Mouse (Mus musculus): Measurements from ENCODE around the gene Pcnx2. TPM values are rescaled to one million over a fixed set of nuclear protein-coding genes. Genes with fewer than 3 reads are reported as not detected.

Pcnx2 gene
- polyA plus RNA-seq, 1 experiment, result 41.4 TPM

GRCm38 (mm10) chr8:125723437-125723836 lies 174.7 kb downstream of the Pcnx2 start:
- no peak for DNase-seq
- Histone ChIP-seq H3K4me1 (ENCODE audit: control insufficient read depth, insufficient read depth, low read length) (peaks cover 3% of the 10 kb centered on the region; the same call in 1 of the 2 replicates), H3K4me3 (replicated peaks; ENCODE audit: insufficient read depth, low read depth, low read length) (no peak overlapping the region), H3K27me3 (ENCODE audit: control insufficient read depth, insufficient read depth, low read length) (no peaks in the 10 kb centered on the region), H3K27ac (ENCODE audit: insufficient read depth, low read length) (no peak overlapping the region)
- TF ChIP-seq CTCF (IDR thresholded peaks at IDR 0.05; ENCODE audit: borderline replicate concordance, insufficient read depth, low read depth, low read length) (no peak), POLR2A (IDR thresholded peaks at IDR 0.05; ENCODE audit: borderline replicate concordance, insufficient read depth, low read length) (no peak)
- WGBS, result over 99% methylated on average over 6 of the region's 6 CpGs

GRCm38 (mm10) chr8:125722675-125723074 lies 175.4 kb downstream of the Pcnx2 start:
- Histone ChIP-seq H3K4me1 (ENCODE audit: control insufficient read depth, insufficient read depth, low read length) (peaks cover 3% of the 10 kb centered on the region; the same call in 1 of the 2 replicates), H3K27ac (ENCODE audit: insufficient read depth, low read length) (no peak overlapping the region), H3K27me3 (ENCODE audit: control insufficient read depth, insufficient read depth, low read length) (no peaks in the 10 kb centered on the region), H3K4me3 (replicated peaks; ENCODE audit: insufficient read depth, low read depth, low read length) (no peak overlapping the region)
- TF ChIP-seq POLR2A (IDR thresholded peaks at IDR 0.05; ENCODE audit: borderline replicate concordance, insufficient read depth, low read length), result no peak
- no peak for TF ChIP-seq CTCF (IDR thresholded peaks at IDR 0.05; ENCODE audit: borderline replicate concordance, insufficient read depth, low read depth, low read length)
- 61% methylated on average over 7 of the region's 7 CpGs for WGBS
- no peak for DNase-seq

- 76% methylated on average over 4 of the region's 4 CpGs for WGBS
- Histone ChIP-seq H3K27ac (ENCODE audit: insufficient read depth, low read length) (no peak overlapping the region), H3K4me3 (replicated peaks; ENCODE audit: insufficient read depth, low read depth, low read length) (no peak overlapping the region), H3K4me1 (ENCODE audit: control insufficient read depth, insufficient read depth, low read length) (peaks cover 7% of the 10 kb centered on the region; the same call in 1 of the 2 replicates), H3K27me3 (ENCODE audit: control insufficient read depth, insufficient read depth, low read length) (no peaks in the 10 kb centered on the region)
- DNase-seq, result no peak
- TF ChIP-seq POLR2A (IDR thresholded peaks at IDR 0.05; ENCODE audit: borderline replicate concordance, insufficient read depth, low read length), result no peak
- TF ChIP-seq CTCF (IDR thresholded peaks at IDR 0.05; ENCODE audit: borderline replicate concordance, insufficient read depth, low read depth, low read length), result peak; percentile 48; the same call in 1 of the 2 replicates
Observed at GRCm38 (mm10) chr8:125718914-125719313, 179.2 kb downstream of the Pcnx2 start.

GRCm38 (mm10) chr8:125716613-125717012 lies 181.5 kb downstream of the Pcnx2 start:
- TF ChIP-seq CTCF (IDR thresholded peaks at IDR 0.05; ENCODE audit: borderline replicate concordance, insufficient read depth, low read depth, low read length) (no peak), POLR2A (IDR thresholded peaks at IDR 0.05; ENCODE audit: borderline replicate concordance, insufficient read depth, low read length) (no peak)
- DNase-seq, result no peak
- WGBS, result 47% methylated on average over 7 of the region's 7 CpGs
- H3K27ac ChIP-seq (ENCODE audit: insufficient read depth, low read length), result no peak overlapping the region
- no peak overlapping the region for H3K4me3 ChIP-seq (replicated peaks; ENCODE audit: insufficient read depth, low read depth, low read length)
- H3K27me3 ChIP-seq (ENCODE audit: control insufficient read depth, insufficient read depth, low read length), result no peaks in the 10 kb centered on the region
- peaks cover 6% of the 10 kb centered on the region; the same call in 1 of the 2 replicates for H3K4me1 ChIP-seq (ENCODE audit: control insufficient read depth, insufficient read depth, low read length)

GRCm38 (mm10) chr8:125716211-125716610 lies 181.9 kb downstream of the Pcnx2 start:
- Histone ChIP-seq H3K4me3 (replicated peaks; ENCODE audit: insufficient read depth, low read depth, low read length) (no peak overlapping the region), H3K27ac (ENCODE audit: insufficient read depth, low read length) (no peak overlapping the region), H3K27me3 (ENCODE audit: control insufficient read depth, insufficient read depth, low read length) (no peaks in the 10 kb centered on the region), H3K4me1 (ENCODE audit: control insufficient read depth, insufficient read depth, low read length) (peaks cover 4% of the 10 kb centered on the region; the same call in 1 of the 2 replicates)
- 24% methylated on average over 4 of the region's 4 CpGs for WGBS
- TF ChIP-seq CTCF (IDR thresholded peaks at IDR 0.05; ENCODE audit: borderline replicate concordance, insufficient read depth, low read depth, low read length), result no peak
- TF ChIP-seq POLR2A (IDR thresholded peaks at IDR 0.05; ENCODE audit: borderline replicate concordance, insufficient read depth, low read length), result no peak
- no peak for DNase-seq

- TF ChIP-seq CTCF (IDR thresholded peaks at IDR 0.05; ENCODE audit: borderline replicate concordance, insufficient read depth, low read depth, low read length) (no peak), POLR2A (IDR thresholded peaks at IDR 0.05; ENCODE audit: borderline replicate concordance, insufficient read depth, low read length) (no peak)
- no peak overlapping the region for H3K4me3 ChIP-seq (replicated peaks; ENCODE audit: insufficient read depth, low read depth, low read length)
- H3K4me1 ChIP-seq (ENCODE audit: control insufficient read depth, insufficient read depth, low read length), result peaks cover 4% of the 10 kb centered on the region; the same call in 1 of the 2 replicates
- DNase-seq, result no peak
- H3K27me3 ChIP-seq (ENCODE audit: control insufficient read depth, insufficient read depth, low read length), result no peaks in the 10 kb centered on the region
- WGBS, result 85% methylated on average over 5 of the region's 5 CpGs
- H3K27ac ChIP-seq (ENCODE audit: insufficient read depth, low read length), result no peak overlapping the region
Observed at GRCm38 (mm10) chr8:125711514-125711913, 186.6 kb downstream of the Pcnx2 start.

GRCm38 (mm10) chr8:125709171-125709570 lies 188.9 kb downstream of the Pcnx2 start:
- Histone ChIP-seq H3K4me1 (ENCODE audit: control insufficient read depth, insufficient read depth, low read length) (no peaks in the 10 kb centered on the region; the same call in 1 of the 2 replicates), H3K27ac (ENCODE audit: insufficient read depth, low read length) (no peak overlapping the region), H3K27me3 (ENCODE audit: control insufficient read depth, insufficient read depth, low read length) (no peaks in the 10 kb centered on the region), H3K4me3 (replicated peaks; ENCODE audit: insufficient read depth, low read depth, low read length) (no peak overlapping the region)
- no peak for TF ChIP-seq CTCF (IDR thresholded peaks at IDR 0.05; ENCODE audit: borderline replicate concordance, insufficient read depth, low read depth, low read length)
- no peak for TF ChIP-seq POLR2A (IDR thresholded peaks at IDR 0.05; ENCODE audit: borderline replicate concordance, insufficient read depth, low read length)
- 85% methylated on average over 5 of the region's 5 CpGs for WGBS
- DNase-seq, result no peak

GRCm38 (mm10) chr8:125705816-125706215 lies 192.3 kb downstream of the Pcnx2 start:
- H3K27me3 ChIP-seq (ENCODE audit: control insufficient read depth, insufficient read depth, low read length), result no peaks in the 10 kb centered on the region
- WGBS, result 54% methylated on average over 7 of the region's 7 CpGs
- no peak overlapping the region for H3K4me3 ChIP-seq (replicated peaks; ENCODE audit: insufficient read depth, low read depth, low read length)
- TF ChIP-seq POLR2A (IDR thresholded peaks at IDR 0.05; ENCODE audit: borderline replicate concordance, insufficient read depth, low read length), result no peak
- TF ChIP-seq CTCF (IDR thresholded peaks at IDR 0.05; ENCODE audit: borderline replicate concordance, insufficient read depth, low read depth, low read length), result no peak
- no peak for DNase-seq
- no peak overlapping the region for H3K27ac ChIP-seq (ENCODE audit: insufficient read depth, low read length)
- H3K4me1 ChIP-seq (ENCODE audit: control insufficient read depth, insufficient read depth, low read length), result no peaks in the 10 kb centered on the region; the same call in 1 of the 2 replicates

Measured in cerebellum, adult 2 months (tissue).